Comparison of ENCODE assay signal across 16 mouse cellular contexts in the genomic region with DNA sequence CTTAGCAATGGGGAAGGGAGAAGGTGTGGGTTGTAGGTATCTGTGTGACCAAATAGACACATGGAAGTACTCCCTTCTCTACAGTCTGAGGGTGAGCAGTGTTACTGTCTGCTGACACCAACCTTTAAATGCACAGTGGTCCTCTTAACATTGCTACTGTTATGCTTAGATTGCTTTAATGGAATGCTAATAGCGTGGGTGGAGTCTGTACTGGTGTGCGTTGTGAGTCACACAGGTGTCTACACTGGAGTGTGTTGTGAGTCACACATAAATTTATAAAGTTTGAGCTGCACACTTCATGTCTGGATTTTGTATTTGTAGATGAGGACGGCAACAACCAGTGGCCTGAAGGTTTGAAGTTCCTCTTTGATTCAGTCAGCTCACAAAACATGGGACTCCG.
"Had no signal": no experiment of that assay in that cellular context is flagged by ENCODE, and none has a peak within 500 bp of the region (broad histone marks: within the 10 kb centered on the region; RNA-seq: fewer than 3 reads in every experiment).

No protein-coding gene starts in this region.

- ATAC-seq: liver, postnatal 0 days; midbrain, embryonic 13.5 days; midbrain, embryonic 15.5 days had no signal

- H3K27ac ChIP-seq: lung, embryonic 15.5 days; macrophage; midbrain, embryonic 13.5 days; midbrain, embryonic 15.5 days; neural tube, embryonic 12.5 days; stomach, embryonic 15.5 days had no signal

- H3K4me1 ChIP-seq: lung, embryonic 15.5 days; midbrain, embryonic 13.5 days; midbrain, embryonic 15.5 days; neural tube, embryonic 12.5 days; stomach, embryonic 15.5 days had no signal

- H3K9ac ChIP-seq: liver, postnatal 0 days; lung, embryonic 15.5 days; midbrain, embryonic 13.5 days; midbrain, embryonic 15.5 days; neural tube, embryonic 12.5 days; stomach, embryonic 15.5 days had no signal

- DNase-seq: liver, postnatal 0 days; lung, adult 2 months; lung, postnatal 14 days; lung, postnatal 36 days; right cerebral cortex, postnatal 14 days; thymus, adult 18-20 months; thymus, postnatal 14 days; thymus, postnatal 36 days had no signal

- H3K9me3 ChIP-seq: lung, embryonic 15.5 days; megakaryocyte, embryonic 14.5 days; midbrain, embryonic 13.5 days; midbrain, embryonic 15.5 days; neural tube, embryonic 12.5 days; stomach, embryonic 15.5 days had no signal

- H3K4me3 ChIP-seq: lung, embryonic 15.5 days; megakaryocyte, embryonic 14.5 days; midbrain, embryonic 13.5 days; midbrain, embryonic 15.5 days; neural tube, embryonic 12.5 days; stomach, embryonic 15.5 days had no signal

- H3K4me2 ChIP-seq: lung, embryonic 15.5 days; midbrain, embryonic 11.5 days; midbrain, embryonic 13.5 days; midbrain, embryonic 15.5 days; neural tube, embryonic 12.5 days; stomach, embryonic 15.5 days had no signal

- H3K27me3 ChIP-seq: lung, embryonic 15.5 days; megakaryocyte, embryonic 14.5 days; midbrain, embryonic 13.5 days; midbrain, embryonic 15.5 days; neural tube, embryonic 12.5 days; stomach, embryonic 15.5 days had no signal
